Mouse (Mus musculus) neural tube, embryonic 10.5 days (tissue): ENCODE results near the gene Vmn1r38.
"Not testable (repeated sequence)": the region's sequence is repeated elsewhere in the genome, so short reads cannot be mapped to it uniquely, and the experiment has no call there.

Experiments used
- DNase-seq: peaks from one replicate; pipeline ENCODE4 v3.0.0-alpha.2; 2017; ENCODE audit warnings: low spot score; ENCODE audit errors: extremely low spot score

The Vmn1r38 gene

DNA sequence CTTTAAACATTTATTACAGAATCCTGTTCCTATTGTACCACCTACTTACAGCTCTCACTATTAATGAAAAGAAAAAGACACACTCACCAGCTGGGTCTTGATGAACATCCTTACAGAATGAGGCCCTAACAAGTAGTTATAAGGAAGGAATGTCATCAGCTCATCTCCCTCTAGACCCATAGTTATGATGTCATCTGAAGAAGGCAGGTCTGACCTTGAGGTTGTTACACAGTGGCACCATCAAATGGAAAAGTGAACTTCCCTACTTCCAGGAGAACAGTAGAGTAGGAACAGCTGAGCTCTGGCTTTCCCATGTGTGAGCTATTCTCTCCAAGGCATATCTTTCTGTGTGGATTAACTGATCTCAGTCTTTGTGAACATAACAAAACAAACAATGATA lies at the start of gene Vmn1r38:
TSS of gene Vmn1r38 (minus strand) at position 101 of the 400 bp plus-strand sequence.
- not testable (repeated sequence) for DNase-seq

DNA sequence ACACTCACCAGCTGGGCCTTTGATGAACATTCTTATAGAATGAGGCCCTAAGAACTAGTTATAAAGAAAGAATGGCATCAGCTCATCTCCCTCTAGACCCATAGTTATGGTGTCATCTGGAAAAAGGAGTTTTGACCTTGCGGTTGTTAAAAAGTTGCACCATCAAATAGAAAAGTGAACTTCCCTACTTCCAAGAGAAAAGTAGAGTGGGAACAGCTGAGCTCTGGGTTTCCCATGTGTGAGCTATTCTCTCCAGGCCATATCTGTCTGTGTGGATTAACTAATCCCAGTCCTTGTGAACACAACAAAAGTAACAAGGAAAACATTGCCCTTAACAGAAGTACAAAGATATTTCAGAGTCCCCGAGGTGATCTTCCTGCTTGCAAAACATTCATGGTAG lies 28.1 kb upstream of the Vmn1r38 start, which contains the start of gene Vmn1r39:
TSS of gene Vmn1r39 (minus strand) at position 101 of the 400 bp plus-strand sequence.
- DNase-seq: no peak

DNA sequence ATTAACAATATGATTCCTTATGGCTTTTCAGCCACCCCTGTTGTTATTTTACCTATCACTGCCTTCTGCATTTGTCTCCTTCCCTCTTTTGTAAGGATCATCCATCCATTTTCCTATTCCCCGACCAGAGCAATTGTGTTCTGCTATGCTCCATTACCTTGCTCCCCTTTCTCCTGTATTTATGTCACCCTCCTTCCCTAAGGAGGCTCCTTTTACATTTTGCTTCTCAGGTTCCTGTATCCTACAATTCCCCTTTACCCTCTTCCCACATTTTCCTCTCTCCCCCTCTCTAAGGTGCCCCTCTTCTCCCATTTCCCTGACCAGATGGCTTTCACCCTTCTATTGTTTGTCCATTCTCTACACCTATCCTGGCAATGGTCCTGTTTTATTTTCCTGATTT lies 23.9 kb upstream of the Vmn1r38 start:
- DNase-seq: no peak

DNA sequence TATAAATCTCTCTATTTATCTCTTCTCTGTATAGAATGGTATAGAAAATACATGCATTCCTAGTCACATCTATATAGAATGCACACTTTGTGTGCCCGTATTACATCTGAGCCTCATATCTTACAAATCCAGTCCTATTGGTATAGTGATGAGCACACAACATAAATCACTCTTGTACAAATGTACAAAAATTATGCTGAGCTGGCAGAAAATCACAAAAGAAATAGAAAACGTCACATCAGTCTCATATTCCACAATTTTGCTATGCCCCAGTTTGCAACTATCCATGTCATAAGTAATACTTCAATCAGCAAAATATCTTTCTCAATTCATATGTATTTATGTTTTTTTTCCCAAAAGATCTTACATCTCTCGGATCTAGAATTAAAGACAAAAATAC lies 23.3 kb upstream of the Vmn1r38 start:
- no peak for DNase-seq

- not testable (repeated sequence) for DNase-seq
These were observed 53.3 kb downstream of the Vmn1r38 start, which contains the start of gene Vmn1r37 for GRCm38 (mm10) chr6:66729082-66729481. Vmn1r37 (plus strand) TSS chr6:66729382.
